Mouse (Mus musculus) brain, adult 2 months (tissue): ENCODE measurements around the gene Fmnl1.

ENCODE experiments used
- DNase-seq: peaks from one replicate; pipeline ENCODE4 v3.0.0; 2011; ENCODE audit warnings: low read depth, low spot score

The Fmnl1 gene

DNA sequence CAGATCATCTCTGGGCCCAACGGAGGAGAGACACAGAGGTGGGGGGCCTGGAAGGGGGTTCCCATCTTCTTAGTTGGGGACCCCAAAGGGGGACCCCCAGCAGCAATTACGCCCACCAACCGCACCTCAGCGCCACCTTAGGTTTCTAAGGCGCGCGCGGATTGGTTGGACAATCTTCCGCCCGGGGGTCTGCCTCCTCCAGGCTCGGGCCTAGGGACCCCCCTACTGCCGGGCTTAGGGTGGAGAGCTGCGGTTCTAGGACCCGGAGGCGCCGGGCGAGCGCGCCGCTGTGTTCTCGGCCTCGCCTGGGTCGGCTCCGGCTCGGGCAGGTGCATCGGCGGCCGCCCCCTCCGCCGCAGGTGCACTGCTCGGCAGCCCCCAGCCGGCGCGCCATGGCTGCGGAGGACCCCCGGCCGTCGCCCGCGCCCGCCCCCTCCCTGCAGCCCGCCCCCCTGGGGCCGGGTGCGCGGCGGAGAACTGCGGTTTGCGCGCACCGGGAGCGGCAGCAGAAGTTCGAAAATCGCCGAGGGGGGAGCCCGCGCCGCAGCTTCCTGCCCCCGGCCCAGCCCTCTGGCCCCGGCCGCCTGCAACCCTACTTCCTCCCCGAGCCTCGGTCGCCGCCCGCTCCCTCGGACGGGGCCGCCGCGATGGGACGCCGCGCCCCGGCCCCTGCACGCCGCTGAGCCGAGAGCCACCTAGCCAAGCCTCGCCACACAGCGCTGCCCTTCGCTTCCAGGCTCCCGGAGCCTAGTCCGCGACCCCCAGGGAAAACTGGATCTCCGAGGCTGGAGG is at the start of gene Fmnl1:
Gene Fmnl1 (plus strand): TSS at position 614 of the 792 bp plus-strand sequence.
- DNase-seq = peak; percentile 49

DNA sequence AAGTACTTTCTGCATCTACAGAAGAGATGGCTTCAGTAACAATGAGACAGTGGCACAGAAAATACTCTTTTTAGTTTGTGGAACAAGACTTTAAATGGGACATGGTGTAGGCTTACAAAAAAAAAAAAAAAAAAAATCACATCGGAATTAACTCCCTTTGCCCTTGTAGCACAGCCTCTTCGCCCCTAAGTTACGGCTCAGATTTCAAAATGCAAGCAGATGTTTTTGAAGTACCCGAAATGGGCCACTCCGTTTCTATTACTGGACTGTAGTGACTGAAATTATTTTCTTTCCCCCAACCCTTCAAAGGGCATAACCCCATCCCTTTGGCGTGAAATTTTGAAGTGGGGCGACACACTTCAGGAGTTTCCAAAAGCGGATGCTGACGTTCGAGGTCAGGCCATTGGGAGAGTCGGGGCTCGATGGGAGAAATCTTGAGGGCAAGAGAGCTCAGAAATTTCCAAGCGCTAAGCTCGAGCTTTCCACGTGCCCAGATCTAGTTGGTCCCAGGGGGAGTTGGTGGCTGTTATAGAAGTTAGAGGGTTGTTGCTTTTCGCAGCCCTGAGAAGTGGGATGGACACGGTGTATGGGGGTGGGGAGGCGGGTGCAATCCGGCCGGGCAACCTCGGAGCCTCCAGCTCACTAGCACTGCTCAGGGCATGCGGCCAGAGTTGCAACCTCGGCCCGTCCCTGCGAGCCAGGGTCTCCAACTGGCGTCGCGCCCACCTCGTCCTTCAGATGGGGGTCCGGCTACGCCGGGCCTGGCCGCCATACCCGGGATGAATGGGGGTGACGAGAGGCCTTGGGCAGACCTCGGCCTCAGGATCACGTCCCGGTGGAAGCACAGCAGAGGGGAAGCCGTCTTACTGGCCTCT is 39.0 kb upstream of the Fmnl1 start, which contains the start of gene Hexim2:
Gene Hexim2 (plus strand): TSS at position 729 of the 875 bp plus-strand sequence.
- peak; percentile 67 for DNase-seq

DNA sequence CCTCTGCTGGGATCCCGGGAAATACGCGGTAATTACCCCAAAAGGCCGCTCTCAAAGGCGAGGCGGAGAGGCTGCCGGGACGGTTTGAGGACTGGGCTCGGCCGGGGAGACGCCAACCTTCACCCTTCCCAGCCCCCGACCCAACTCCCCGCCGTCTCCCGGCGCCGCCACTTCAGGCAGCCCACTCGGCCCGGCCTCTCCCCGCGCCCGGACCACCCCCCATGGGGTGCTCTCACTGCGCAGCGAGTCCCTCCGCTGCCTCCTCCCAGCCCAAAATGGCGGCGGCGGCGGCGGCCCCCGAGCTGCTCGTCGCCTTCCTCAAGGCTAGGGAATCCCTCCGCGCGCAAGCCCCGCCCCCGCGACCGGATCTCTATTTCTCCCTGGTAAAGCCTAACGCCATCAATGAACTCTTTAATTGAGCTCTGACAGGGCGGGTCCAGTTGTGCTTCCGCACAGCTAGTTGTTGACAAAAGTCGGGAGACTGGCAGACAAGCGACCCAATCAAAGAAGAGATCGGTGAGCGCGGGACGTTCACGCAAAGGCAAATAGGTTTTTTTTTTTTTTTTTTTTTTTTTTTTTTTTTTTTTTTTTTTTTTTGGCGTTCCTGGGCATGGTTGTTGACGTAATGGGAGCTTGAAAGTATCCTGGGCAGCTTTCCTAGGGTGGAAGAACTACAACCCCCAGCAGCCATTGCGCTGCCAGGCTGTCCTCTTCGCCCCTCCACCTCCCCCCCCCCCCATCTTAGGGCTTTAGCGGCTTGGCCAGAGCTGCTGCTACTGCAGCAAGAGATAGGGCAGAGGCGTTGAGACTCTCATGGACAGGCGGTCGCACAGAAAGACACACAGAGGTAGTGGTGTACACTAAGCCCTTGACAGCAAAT is 38.1 kb upstream of the Fmnl1 start:
- peak; percentile 100 for DNase-seq

DNA sequence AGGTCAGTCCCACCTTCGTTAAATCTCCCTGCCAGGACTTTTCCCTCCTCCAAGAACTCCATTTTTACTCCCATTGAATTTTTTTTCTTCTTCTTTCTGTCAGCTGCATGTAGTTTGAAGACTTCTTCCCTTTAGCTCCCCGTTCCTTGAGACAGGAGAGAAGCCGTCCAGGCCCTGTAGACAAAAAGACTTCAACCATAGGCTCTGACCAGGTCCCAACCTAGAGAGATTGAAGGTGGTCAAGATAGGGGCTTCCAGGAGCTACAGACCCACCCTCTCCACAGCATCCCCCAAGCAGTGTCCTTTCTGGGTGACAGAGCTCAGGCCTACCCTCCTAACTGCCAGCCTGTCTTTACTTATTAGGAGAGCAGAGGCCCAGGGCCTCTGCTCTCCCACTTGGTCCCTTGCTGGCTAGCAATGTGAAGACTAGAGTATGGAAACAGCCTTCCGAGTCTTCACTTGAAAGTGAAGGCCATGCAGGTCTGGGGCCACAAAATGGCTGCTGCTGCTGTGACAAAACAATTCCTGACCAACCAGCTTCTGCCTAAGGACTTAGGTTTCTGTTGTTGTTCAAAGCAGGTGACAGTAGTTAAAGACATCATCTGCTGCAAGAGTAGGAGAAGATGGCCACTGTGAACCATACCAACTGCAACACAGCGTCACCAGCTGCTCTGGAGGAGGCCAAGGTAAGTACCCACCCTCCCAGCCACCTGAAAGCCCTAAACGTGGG is 37.3 kb upstream of the Fmnl1 start:
- peak; percentile 58 for DNase-seq

GRCm38 (mm10) chr11:103134221-103134620 is 36.7 kb upstream of the Fmnl1 start:
- peak; percentile 77 for DNase-seq

DNA sequence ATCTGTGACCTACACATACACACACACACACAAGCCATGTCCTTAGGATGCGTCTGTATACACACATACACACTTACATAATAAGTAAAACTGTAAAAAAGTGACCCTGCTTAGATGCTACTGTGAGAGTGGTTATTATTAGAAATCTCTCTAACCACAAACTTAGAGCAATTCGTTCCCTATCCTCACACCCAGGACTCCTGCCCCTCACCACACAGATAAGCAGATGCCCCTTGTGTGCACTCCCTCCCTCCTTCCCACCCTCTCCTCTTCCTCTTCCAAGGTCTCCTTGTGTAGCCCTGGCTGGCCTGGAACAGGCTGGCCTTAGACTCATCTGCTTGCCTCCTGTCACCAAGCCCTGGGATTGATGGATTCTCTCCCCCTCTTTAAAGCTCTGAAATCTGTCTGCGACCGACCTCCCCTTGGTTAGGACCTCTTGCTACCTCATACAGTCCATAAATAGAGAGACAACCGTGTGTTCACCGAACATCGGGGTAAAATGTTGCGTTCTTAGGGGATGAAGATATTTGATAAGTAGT is 34.8 kb upstream of the Fmnl1 start:
- DNase-seq = no peak

DNA sequence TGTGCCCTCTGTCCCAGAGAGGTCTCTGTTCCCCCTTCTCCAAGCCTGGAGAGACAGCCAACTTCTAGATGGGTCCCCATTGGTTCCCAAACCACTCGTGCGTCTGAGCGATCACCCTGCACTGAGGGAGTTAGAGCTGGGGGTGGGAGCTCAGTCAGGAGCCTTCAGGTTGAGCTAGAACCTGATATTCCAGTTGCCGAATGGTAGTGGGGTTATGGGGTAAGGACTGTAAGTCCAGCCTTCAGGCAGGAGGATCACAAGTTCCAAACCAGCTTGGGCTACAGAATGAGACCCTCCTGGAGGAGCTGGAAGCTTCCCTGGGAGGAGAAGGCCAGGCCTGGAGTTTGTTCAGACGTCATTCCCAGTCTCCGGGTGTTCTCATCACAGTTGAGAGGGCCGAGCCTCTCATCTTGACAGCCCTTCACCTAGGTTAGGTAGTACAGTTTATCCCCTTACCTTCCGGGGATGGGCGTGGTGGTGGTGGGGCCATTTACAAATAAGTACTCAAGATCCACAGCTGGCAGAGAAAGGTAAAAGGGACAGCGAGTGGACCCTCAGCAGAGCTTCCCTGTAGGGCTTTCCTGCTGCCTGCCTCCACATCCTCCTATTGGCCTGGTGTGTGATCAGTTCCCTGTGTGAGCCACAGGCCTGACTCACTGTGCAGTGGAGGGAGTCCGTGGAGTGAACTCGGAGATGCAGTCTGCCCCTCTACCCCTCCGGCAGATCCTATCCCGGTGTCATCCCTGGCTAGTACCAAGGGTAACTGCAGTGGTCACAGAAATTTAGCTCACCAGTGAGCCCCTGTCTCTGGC is 30.8 kb upstream of the Fmnl1 start:
- DNase-seq = peak; percentile 11

GRCm38 (mm10) chr11:103140763-103141100 is 30.2 kb upstream of the Fmnl1 start:
- no peak for DNase-seq

DNA sequence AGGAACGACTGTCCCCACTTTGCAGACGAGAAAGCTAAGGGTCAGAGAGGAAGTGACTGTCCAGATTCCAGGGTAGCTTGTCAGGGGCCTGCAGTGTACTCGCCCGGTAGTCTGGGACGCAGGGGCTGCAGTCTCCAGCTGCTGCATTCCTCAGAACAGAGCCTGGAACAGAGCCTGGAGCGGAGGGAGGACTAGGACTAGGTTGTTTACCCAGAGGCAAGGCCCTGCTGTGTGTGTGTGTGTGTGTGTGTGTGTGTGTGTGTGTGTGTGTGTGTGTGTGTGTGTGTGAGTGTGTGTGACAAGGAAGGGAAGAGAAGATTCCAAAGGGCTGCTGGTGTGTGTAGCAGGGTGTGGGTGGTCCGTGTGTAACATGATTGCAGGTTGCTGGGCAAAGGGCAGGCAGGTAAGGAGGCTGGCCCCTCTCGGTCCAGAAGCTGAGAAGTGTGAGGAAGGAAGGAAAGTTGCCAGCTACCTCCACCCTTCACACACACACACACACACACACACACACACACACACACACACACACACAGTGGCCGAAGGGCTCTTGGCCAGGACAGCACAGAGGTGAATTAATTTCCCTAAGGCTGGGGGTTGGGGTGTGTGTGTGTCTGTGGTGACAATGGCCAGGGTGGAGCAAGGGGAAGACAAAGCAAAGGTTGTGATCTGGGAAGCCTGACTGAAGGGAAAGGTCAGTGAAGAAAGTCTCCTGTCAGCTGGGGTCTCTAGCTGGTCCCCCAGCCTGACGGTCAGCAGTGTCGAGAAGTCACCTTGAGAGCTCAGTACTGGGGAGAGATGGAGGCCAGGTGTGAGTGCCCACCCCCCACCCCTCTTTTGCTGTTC is 29.6 kb upstream of the Fmnl1 start:
- peak; percentile 45 for DNase-seq

GRCm38 (mm10) chr11:103141944-103142255 is 29.0 kb upstream of the Fmnl1 start:
- DNase-seq = peak; percentile 62

GRCm38 (mm10) chr11:103142441-103143182 is 28.3 kb upstream of the Fmnl1 start:
- DNase-seq = peak; percentile 98

DNA sequence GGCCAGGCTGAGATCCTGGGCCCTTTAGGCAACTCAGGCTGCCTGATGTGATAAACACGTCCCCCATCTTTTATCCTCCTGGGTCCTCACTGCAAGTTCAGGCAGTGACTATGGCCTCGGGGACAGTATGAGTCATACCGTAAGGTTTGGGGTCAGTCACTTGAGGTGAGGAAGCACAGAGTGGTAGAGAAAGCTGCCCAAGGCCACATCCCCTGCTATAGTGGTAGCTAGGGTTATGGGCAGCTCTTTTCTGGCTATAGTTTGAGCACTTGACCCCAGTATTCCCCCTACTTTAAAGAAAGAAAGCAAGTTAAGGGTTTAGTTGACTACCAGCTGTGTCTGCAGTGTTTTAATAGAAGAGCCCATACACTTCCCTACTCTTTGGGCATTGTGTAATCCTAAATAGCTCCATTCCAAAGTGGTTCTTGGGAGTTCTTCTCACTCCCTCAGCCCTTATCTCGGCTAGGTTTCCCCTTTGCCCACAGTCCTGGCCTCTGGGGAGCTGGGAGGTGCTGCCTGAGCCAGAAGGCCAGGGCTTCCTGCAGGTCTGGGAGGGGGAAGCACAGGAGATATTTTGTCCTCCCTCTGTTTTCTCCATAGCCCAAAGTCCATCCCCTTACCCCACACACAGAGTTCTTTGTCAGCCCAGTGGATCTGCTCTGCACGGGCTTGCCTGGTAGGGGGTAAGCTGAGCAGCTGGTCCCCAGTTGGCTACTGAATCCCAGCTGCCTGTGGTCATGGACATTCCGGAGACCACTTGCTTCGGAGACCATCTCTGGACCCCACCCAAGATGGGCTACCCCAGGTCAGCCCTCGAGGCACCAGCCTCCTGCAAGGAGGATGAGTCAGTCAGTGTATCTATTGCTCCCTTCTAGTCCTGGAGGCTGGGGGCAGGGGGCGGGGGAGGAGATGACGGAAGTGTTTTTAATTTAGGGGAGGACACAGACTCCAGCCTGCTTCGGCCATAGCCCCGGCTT is 26.3 kb upstream of the Fmnl1 start:
- DNase-seq = no peak

GRCm38 (mm10) chr11:103146386-103146785 is 24.5 kb upstream of the Fmnl1 start:
- DNase-seq = no peak

- DNase-seq = no peak
These were observed 23.1 kb upstream of the Fmnl1 start for GRCm38 (mm10) chr11:103147766-103148165.

GRCm38 (mm10) chr11:103149771-103150170 is 21.1 kb upstream of the Fmnl1 start:
- no peak for DNase-seq

DNA sequence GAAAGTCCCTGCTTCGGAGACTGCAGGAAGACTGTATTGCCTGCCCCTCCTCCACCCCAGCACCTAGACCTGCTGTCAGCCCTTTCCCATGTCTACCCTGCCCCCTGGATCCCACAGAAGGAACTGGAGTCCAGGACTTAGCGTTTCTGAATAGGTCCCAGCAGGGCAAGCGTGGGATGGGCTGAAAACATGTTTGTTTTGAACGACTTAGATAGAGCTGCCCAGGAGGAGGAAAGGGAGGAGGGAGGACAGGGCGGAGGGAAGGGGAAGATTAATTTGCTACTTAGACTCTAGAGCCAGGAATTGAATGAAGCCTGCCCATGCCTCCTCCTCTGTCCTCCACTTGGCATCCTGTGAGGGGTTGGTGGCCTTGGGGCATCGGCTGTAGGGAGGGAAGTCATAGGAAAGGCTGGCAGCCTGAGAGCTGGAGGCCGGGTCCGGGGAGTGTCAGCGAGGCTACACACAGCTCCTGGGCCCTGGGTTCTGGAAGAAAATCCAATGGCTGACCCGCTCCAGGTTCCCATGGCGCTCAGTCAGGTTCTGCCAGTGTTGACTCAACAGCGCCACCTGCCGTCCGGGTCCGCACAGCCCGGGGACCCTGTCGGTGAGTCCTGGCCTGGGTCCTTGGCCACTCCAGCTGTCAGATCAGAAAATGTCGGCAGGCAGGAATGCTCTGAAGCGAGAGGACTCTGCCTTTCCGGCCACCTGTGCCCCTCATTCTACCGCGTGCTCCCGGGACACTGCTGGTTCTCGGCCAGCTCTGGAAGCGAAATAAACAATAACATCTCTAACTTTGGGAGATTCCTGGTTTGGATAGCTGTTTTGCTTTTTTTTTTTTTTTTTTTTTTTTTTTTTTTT is 12.1 kb upstream of the Fmnl1 start:
- DNase-seq = peak; percentile 96
